Mouse (Mus musculus) left cerebral cortex, adult 18-20 months (tissue): ENCODE data around the gene Grik4. TPM values are rescaled to one million over a fixed set of nuclear protein-coding genes. Genes with fewer than 3 reads are reported as not detected.

Experiments used
- DNase-seq, 2 experiments: peaks; one replicate each; pipeline ENCODE4 v3.0.0; 2021 to 2022; ENCODE audit warnings: low spot score in 2 of 2, mixed read lengths in 1 of 2
- microRNA-seq, 2 experiments: library from miRNA; unstranded; fragments of <30 nt; microRNA quantifications; one replicate each; pipeline ENCODE4 v1.2.0; 2021
- total RNA-seq, 2 experiments: library from RNA; stranded (reverse); gene quantifications; 2 replicates each; pipeline ENCODE4 v1.2.3; 2021

Grik4 gene
- total RNA-seq, 2 experiments from 2014 or later: 17.2 to 18.2 TPM

DNA sequence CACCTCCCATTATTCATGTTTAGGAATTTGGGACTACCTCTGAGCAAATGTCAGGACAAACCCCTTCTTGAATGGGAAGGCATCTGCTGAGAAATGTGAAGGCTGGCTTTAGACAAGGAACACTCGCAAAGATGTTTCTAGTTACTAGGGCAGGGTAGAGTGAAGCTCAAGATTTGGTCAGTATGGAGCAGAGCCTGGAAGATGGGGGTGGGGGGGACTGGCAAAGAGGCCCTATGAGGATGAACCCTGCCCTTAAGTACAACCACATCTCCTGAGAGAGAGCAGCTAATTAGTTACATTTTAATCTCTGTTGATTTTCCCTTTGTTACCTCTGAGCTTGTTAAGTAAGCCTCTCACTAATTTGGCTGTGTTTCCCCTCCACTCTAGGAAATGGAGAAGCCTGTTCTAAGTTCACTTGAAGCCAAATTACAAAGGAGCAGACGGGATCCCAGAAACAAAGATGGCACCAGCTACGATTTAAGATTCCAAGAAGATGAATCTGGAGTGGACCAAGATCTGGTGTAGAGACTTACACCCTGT, 439.3 kb downstream of the Grik4 start:
- no peak for DNase-seq

DNA sequence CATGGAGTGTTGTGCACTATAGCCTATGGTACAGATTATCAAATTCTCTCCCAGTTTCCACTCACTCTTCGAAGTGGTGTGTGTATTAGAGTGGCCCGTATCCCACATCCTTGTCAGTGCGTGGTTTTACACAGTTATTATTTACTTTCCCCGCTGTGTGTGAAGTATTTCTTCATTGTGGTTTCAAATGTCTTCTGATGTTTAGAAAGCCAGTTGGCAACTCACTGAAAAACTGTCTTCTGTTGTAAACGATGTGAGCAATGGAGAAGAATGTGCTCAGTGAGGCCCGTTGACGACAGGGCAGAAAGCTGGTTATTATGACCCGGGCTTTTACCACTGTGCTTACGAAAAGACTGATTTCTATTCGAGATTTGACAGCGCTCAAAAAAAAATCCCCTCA, 439.7 kb downstream of the Grik4 start:
- DNase-seq: no peak

DNA sequence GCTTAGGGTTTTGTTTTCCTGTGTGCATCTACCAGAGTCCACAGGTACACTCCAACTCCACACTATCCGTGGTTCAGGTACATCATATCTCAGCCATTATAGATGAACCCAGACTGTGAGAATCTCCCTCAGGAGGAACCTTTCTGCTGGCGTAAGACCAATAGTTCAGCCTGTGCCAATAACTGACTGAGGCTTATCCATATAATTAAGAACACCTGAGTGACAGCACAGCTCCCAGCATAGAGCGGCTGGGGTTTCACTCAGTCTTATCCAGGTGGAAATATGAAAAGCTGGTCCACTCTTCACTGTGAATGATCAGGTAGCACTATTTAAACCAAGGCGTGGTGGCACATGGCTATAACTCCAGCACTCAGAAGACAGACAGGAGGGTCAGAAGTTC, 440.6 kb downstream of the Grik4 start:
- DNase-seq: no peak

DNA sequence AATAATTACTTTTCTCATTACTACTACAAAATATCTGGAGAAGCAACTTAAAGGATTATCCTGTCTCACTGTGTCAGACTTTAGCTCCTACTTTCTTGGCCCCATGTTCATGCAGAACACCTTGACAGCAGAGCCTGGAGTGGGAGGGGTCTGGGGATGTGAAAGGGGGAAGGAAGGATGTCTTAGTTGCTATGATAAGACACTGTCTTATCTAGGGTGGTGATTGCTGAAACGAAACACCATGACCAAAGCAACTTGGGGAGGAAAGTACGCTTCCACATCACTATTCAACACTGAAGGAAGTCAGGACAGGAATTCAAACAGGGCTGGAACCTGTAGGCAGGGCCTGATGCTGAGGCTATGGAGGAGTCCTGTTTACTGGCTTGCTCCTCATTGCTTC, 448.0 kb downstream of the Grik4 start:
- DNase-seq: no peak

DNA sequence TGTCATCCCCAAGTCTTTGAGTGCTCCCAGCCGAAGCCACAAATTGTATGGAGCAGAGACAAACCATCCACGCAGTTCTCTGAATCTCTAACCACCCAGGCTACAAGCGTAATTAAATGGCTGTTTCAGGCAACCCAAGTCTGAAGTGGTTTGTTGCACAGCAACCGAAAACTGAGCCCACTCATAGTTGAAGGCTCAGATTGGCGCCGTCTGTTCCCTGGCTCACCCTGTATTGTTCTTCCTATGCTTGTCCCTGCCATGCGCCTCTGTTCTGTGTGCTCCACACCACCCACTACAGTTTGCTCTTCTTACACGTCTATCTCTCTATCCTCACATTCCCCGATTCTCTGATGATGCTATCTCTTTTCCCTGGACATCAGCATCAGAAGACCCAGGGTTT, 452.5 kb downstream of the Grik4 start:
- DNase-seq: peak; percentile 32 to 73

GRCm38 (mm10) chr9:42490589-42491382, 453.5 kb downstream of the Grik4 start:
- no peak for DNase-seq

- no peak for DNase-seq
These were observed 456.2 kb downstream of the Grik4 start for GRCm38 (mm10) chr9:42488071-42488470.

GRCm38 (mm10) chr9:42486913-42487312, 457.4 kb downstream of the Grik4 start:
- no peak for DNase-seq

DNA sequence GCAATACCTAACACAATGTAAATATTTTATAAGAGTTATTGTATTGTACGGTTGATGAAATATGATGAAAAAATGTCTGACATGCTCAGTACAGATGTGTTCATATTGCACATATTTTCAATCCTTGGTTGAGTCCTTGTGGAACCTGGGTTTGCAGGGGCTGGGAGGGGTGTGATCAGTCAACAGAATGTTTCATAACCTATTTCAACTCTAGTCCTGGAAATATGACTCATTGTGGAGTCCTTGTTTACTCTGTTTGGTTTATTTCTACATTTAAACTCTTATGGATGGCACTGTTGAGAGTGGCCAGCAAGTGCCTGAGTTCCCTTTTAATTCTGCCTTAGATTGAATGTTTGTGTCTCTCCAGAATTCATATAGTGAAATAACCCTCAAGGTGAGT, 459.6 kb downstream of the Grik4 start:
- no peak for DNase-seq

DNA sequence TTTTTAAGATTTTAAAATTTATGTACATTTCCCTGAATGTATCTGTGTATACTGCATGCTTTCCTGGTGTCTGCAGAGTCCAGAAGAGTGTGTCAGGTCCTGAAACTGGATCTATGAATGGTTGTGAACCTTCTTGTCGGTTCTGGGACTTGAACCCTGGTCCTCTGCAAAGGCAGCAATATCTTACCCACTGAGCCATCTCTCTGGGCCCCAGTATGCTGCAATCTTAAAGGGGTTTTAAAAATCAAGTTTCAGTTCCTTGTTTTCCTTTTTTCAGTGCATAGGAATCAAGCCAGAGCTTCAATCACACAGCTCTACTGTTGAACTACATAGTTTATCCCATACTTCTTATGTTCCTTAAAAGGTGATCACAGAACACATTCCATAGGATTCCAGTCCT, 461.3 kb downstream of the Grik4 start:
- DNase-seq: no peak

DNA sequence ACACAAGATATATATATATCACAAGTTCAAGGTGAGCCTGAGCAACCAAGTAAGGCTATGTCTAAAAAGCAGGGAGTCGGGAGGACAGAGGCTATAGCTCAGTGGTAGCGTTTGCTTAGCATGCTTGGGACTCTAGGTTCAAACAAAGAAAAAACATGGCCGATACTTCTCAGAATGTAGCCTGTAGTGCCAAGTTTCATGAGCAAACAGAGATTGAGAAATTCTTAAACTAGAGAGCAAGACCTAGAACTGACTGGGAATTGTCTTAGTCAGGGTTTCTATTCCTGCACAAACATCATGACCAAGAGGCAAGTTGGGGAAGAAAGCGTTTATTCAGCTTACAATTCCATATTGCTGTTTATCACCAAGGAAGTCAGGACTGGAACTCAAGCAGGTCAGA, 468.1 kb downstream of the Grik4 start:
- no peak for DNase-seq

GRCm38 (mm10) chr9:42474244-42474643, 470.0 kb downstream of the Grik4 start:
- DNase-seq: no peak

- peak; percentile 93 to 94 for DNase-seq
These were observed 472.2 kb downstream of the Grik4 start for GRCm38 (mm10) chr9:42471921-42472747.

GRCm38 (mm10) chr9:42471214-42471613, 473.1 kb downstream of the Grik4 start:
- no peak for DNase-seq

GRCm38 (mm10) chr9:42469323-42469722, 475.0 kb downstream of the Grik4 start:
- DNase-seq: no peak

DNA sequence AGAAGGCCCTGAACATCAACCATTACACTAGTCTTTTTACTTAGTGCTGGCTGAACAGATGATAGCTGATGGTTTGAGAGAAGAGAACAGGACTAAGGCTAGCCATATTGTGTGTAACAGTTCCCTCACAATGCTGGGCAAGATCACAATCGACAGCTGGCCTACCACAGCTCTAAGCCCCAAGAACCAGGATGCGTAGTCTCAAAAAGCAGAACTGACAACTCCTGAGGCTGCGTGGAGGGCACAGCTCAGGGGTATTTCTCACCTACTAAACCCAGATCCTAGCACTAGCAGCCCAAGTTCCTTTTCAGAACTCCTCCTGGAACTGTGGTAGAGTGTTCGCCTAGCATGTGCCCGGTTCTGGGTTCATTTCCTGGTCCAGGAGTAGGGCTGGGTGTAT, 475.9 kb downstream of the Grik4 start:
- DNase-seq: no peak

Small RNA genes lying within 50 kb of the gene (microRNA-seq; reads per million reads assigned to microRNA genes)
- gene Gm27509: 0 reads per million in 2 experiments

Other genes with a start within 250 kb of the Grik4 start
- 100 to 1,000 TPM; 144 to 145 TPM for gene Arhgef12, start 162.7 kb upstream of the Grik4 start, total RNA-seq
- gene Tmem136, start 172.1 kb upstream of the Grik4 start, total RNA-seq: 10 to 100 TPM; 15.9 to 20.7 TPM